Mouse (Mus musculus): ENCODE results near the gene Sc5d. TPM values are rescaled to one million over a fixed set of nuclear protein-coding genes. Genes with fewer than 3 reads are reported as not detected.

Gene Sc5d
- total and polyA plus RNA-seq, 3 experiments = 23.3 to 111 (median 77.4) TPM

DNA sequence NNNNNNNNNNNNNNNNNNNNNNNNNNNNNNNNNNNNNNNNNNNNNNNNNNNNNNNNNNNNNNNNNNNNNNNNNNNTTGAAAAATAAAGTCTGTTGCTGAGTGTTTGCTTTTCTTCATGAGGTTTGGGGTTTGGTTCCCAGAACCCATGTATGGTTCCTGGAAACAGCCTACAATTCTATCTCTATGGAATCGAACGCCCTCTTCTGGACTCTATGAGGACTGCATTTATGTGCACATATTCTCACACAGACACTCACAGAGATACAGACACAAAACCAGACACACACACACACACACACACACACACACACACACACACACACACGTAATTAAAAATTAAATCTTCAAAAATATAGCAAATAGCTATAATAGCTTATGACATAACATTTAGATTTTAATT lies 47.3 kb upstream of the Sc5d start:
- Histone ChIP-seq H3K36me3 (replicated peaks in 1 of 2; ENCODE audit: control insufficient read depth in 1 of 2, insufficient read depth in 1 of 2, low read length in 1 of 2) (no peaks in the 10 kb centered on the region), H3K4me1 (ENCODE audit: control insufficient read depth in 1 of 2, insufficient read depth in 2 of 2) (peaks cover 11 to 23% of the 10 kb centered on the region in 2 experiments), H3K9me3 (replicated peaks; ENCODE audit: low read length) (no peaks in the 10 kb centered on the region), H3K79me2 (replicated peaks; ENCODE audit: control insufficient read depth, extremely low read depth, insufficient read depth, poor library complexity, severe bottlenecking) (no peaks in the 10 kb centered on the region), H3K27ac (ENCODE audit: insufficient read depth, low read depth) (no peak overlapping the region), H3K9ac (ENCODE audit: insufficient read depth, low read depth) (no peak overlapping the region), H3K4me3 (replicated peaks in 1 of 3; ENCODE audit: low read depth in 2 of 3, low read length in 2 of 3, poor library complexity in 1 of 3) (no peak overlapping the region), H3K4me2 (ENCODE audit: insufficient read depth, low read depth, poor library complexity, severe bottlenecking) (no peak overlapping the region), H3K27me3 (replicated peaks) (no peaks in the 10 kb centered on the region)
- DNase-seq (ENCODE audit: extremely low read depth) = no peak
- dilution Hi-C loops (cut with MboI; ENCODE audit: extremely low pct_ligation_motif_present, extremely low pct_unique_long_range_greater_than_20kb, low sequenced_read_pairs) (no loop called here), in situ Hi-C loops (cut with MboI; ENCODE audit: low pct_ligation_motif_present, low pct_unique_long_range_greater_than_20kb, low sequenced_read_pairs) (no loop called here)
- TF ChIP-seq IRF4 (IDR thresholded peaks at IDR 0.05; ENCODE audit: low read depth, low read length) (no peak), GABPA (IDR thresholded peaks at IDR 0.05; ENCODE audit: insufficient replicate concordance, low read depth, low read length) (no peak), MAZ (IDR thresholded peaks at IDR 0.05; ENCODE audit: low read depth, low read length) (no peak), ZC3H11A (IDR thresholded peaks at IDR 0.05; ENCODE audit: low read depth, low read length) (no peak), ZMIZ1 (IDR thresholded peaks at IDR 0.05; ENCODE audit: low read depth, low read length) (no peak), MAFK (IDR thresholded peaks at IDR 0.05; ENCODE audit: insufficient replicate concordance, low read length) (no peak), RCOR1 (conservative IDR thresholded peaks at IDR 0.05; ENCODE audit: low read depth, low read length) (no peak), USF2 (conservative IDR thresholded peaks at IDR 0.05; ENCODE audit: low read depth, low read length) (no peak)

- H3K4me2 ChIP-seq (ENCODE audit: insufficient read depth, low read depth, poor library complexity, severe bottlenecking) = no peak overlapping the region
- H3K9ac ChIP-seq (ENCODE audit: insufficient read depth, low read depth) = no peak overlapping the region
- H3K4me1 ChIP-seq (ENCODE audit: control insufficient read depth in 1 of 2, insufficient read depth in 2 of 2) = peaks cover 0 to 3% of the 10 kb centered on the region in 2 experiments; a peak in 1 of 4 replicates
- no peaks in the 10 kb centered on the region for H3K36me3 ChIP-seq (replicated peaks in 1 of 2; ENCODE audit: control insufficient read depth in 1 of 2, insufficient read depth in 1 of 2, low read length in 1 of 2)
- DNase-seq (ENCODE audit: extremely low read depth) = no peak
- H3K27ac ChIP-seq (ENCODE audit: insufficient read depth, low read depth) = no peak overlapping the region
- TF ChIP-seq JUND (conservative IDR thresholded peaks at IDR 0.05; ENCODE audit: low read depth, low read length) = no peak
- no peak for TF ChIP-seq BHLHE40 (IDR thresholded peaks at IDR 0.05; ENCODE audit: low read depth, low read length)
- no peak for TF ChIP-seq MAZ (IDR thresholded peaks at IDR 0.05; ENCODE audit: low read depth, low read length)
- TF ChIP-seq UBTF (IDR thresholded peaks at IDR 0.05; ENCODE audit: low read depth, low read length) = no peak
- TF ChIP-seq EP300 (IDR thresholded peaks at IDR 0.05; ENCODE audit: low read length) = no peak
- TF ChIP-seq MEF2A (IDR thresholded peaks at IDR 0.05; ENCODE audit: borderline replicate concordance, low read depth, low read length) = no peak
- TF ChIP-seq ZNF384 (IDR thresholded peaks at IDR 0.05; ENCODE audit: low read depth, low read length) = no peak
- TF ChIP-seq USF2 (conservative IDR thresholded peaks at IDR 0.05; ENCODE audit: low read depth, low read length) = no peak
- H3K9me3 ChIP-seq (replicated peaks; ENCODE audit: low read length) = no peaks in the 10 kb centered on the region
- in situ Hi-C loops (cut with MboI; ENCODE audit: low pct_ligation_motif_present, low pct_unique_long_range_greater_than_20kb, low sequenced_read_pairs) = no loop called here
- H3K4me3 ChIP-seq (replicated peaks in 1 of 3; ENCODE audit: low read depth in 2 of 3, low read length in 2 of 3, poor library complexity in 1 of 3) = no peak overlapping the region
- dilution Hi-C loops (cut with MboI; ENCODE audit: extremely low pct_ligation_motif_present, extremely low pct_unique_long_range_greater_than_20kb, low sequenced_read_pairs) = no loop called here
- peaks cover 2% of the 10 kb centered on the region for H3K27me3 ChIP-seq (replicated peaks)
- no peaks in the 10 kb centered on the region for H3K79me2 ChIP-seq (replicated peaks; ENCODE audit: control insufficient read depth, extremely low read depth, insufficient read depth, poor library complexity, severe bottlenecking)
Observed at GRCm38 (mm10) chr9:42303894-42304293, 39.8 kb upstream of the Sc5d start.
